Mouse (Mus musculus) heart, postnatal 25 days (tissue): ENCODE data around the gene Slc2a1. TPM values are rescaled to one million over a fixed set of nuclear protein-coding genes. Genes with fewer than 3 reads are reported as not detected.

ENCODE experiments used
- DNase-seq: peaks from one replicate; pipeline ENCODE4 v3.0.0; 2022; ENCODE audit warnings: low spot score
- intact Hi-C: fragments of 180-260 bp; cut with DNase I; formaldehyde crosslinking; loops from one replicate; pipeline ENCODE4 v1.15.1; 2025
- total RNA-seq, 2 experiments: library from RNA; stranded (reverse); gene quantifications; 2 replicates each; pipeline ENCODE4 v1.2.3; 2021

The Slc2a1 gene
- total RNA-seq, result 1 to 10 TPM; 7.3 to 8.0 TPM

DNA sequence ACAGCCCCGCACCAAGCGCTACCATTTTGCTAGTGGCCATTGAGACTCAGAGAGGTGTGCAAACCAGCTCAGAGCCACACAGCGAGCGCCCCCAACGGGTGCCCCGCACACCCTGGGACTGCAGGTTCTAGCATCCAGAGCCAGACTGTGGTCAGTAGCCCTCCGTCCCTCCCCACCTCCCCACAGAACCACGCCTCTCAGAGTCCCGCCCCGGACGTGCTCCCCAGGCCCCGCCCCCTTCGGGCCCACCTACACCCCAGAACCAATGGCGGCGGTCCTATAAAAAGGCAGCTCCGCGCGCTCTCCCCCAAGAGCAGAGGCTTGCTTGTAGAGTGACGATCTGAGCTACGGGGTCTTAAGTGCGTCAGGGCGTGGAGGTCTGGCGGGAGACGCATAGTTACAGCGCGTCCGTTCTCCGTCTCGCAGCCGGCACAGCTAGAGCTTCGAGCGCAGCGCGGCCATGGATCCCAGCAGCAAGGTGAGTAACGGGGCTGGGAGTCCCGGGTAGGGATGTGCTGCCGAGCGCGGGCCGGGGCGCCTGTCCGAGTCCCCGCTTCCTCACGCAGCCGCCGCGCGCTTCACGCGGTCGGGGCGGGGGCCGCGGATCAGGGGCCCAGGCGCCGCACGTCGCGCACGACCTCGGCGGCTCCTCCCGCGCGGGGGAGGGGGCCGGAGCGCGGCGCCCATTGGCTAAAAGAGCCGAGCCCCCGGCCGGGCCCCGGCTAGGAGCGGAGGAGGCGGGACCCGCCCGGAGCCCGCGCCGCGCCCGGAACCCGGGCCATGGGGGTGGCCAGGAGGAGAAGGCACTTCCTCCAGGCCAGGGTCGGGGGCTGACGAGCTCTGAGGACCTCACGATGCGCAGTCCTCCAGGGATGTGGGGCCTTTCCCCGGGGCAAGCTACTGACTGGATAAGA is at the start of gene Slc2a1:
Gene Slc2a1, plus strand, starts transcription at position 217 of the 914 bp plus-strand sequence.
- intact Hi-C loops, result no loop called here
- peak; percentile 77 for DNase-seq

DNA sequence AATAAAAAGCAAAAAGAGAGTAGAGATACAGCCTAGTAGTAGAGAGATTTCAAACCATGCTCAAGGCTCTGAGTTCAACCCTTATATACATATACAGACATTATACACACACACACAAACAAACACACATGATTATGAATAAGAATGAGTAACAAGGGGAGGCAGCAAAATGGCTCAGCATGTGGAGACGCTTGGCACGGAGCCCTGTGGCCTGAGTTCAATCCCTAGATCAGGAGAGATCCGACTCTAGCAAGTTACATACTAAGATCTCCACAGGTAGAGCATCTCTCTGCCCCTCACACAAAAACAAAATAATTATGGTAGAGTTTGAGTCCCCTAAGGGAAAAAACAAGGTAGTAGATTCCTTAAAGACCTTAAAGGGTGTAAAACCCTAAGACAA is 41.7 kb upstream of the Slc2a1 start:
- intact Hi-C loops, result no loop called here
- DNase-seq, result no peak

DNA sequence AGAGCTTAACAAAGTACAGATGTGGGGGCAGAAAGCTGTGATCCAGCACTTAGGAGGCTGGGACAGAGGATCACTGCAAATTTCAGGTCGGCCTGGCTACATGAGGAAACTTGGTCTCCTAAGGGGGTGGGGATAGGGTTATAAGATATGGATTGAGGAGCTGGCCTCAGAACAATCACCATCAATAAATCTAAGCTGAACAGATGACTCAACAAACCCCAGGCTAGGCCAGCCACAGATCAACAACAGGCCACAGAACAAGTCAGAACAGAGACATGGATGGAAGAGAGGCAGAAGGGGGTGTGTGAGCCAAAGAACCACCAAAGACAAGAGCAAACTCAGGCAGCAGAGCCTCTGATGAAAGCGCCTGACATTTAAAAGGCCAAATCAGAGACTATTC is 41.3 kb upstream of the Slc2a1 start:
- DNase-seq, result no peak
- intact Hi-C loops, result no loop called here

DNA sequence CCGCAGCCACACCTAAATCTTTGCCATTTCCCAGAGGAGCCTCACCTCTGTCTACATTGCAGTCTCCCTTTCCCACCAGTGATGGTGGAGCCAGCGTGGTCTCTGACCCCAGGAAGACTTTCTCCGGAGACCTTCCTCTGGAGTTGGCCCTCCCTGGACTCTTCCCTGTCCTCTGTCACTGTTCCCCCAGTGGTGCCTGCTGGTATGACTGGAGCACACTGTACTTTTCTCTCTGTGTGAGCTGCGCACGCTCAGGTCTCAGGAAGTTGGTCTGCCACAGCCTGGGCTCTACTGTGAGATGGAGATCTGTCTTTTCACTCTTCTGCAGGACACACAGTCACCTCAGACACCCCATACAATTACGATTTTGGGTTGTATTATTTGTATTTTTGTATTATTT is 39.6 kb upstream of the Slc2a1 start:
- DNase-seq, result no peak
- intact Hi-C loops, result no loop called here

DNA sequence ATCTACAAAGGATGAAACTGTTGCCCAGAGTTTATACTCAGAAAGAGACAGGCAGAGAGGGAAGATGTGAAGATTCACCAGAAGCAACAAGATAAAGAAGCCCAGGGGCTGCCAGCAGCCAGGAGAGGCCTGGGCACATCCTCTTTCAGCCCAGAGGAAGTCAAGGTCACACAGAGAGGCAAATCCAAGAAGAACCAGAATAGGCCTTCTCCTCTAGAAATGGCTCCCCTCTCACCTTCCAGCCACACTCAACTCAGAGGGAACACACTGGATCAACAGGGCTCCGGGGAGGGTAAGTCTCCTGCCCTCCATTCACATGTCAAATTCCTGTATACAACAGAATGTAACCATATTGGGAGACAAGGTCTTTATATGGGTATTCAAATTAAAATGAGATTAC is 38.3 kb upstream of the Slc2a1 start:
- no peak for DNase-seq
- intact Hi-C loops, result no loop called here

DNA sequence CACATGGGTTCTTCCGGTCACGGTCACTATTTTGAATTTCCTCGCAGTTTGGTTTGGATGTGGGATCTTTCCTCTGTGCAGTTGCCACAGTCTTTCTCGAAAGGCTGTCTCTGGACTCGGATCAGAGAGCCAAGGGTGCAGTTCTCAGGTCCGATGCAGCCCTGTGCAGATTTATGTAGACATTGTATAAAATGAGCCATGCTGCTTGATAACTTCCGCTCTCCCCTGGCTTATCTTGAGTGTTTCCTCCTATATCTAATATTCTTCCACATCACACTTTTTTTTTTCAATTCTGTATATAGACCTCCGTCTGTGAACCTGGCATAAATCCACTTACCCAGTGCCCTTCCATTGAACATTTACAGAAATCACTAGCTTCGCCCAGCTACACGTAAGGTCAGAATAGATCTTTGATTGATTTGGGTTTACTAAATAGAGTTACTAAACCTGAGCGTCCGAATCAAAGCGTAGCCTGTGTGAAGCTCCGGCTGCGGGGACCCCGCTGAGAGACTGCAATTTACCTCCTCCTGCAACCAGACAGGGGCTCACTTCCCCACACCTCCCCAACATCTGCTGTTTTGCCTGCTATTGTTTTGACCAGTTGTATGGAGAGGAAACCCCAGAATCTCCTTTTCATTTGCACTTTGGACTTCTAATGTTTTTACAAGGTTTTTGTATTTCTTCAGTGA is 37.4 kb upstream of the Slc2a1 start:
- DNase-seq, result no peak
- intact Hi-C loops, result no loop called here

DNA sequence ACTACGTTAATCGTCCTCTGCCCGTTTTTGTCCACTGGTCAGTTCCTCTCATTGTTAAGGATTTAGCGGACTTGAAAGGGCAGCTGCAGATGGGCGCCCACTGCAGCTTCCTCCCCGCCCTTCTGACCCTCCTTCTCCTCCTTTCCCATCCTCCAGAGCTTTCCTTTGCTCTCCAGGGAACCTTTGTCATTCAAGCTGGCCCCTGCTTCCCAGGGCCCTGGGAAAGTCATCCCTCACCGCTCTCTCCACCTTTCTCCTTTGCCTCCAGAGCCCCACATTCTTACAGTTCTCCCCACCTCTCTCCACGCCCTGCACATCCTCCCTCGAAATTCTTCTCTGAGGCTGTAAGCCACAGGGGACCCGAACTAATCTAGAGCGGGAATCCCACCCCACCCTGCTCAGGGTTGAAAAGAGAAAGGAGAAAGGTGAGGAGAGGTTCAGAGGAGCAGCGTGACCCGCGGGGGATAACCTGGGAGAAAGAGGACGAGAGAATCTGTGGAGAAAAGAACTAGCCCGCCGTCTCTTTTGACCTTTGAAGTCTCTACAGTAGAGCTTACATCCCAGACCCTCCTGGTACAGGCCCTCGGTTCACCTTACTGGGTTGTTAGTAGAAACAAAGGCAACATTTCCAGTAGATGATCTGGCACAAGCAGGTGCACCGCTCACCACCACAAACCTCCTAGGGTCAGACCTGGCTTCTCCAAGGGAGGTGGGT is 36.7 kb upstream of the Slc2a1 start:
- intact Hi-C loops, result no loop called here
- no peak for DNase-seq

DNA sequence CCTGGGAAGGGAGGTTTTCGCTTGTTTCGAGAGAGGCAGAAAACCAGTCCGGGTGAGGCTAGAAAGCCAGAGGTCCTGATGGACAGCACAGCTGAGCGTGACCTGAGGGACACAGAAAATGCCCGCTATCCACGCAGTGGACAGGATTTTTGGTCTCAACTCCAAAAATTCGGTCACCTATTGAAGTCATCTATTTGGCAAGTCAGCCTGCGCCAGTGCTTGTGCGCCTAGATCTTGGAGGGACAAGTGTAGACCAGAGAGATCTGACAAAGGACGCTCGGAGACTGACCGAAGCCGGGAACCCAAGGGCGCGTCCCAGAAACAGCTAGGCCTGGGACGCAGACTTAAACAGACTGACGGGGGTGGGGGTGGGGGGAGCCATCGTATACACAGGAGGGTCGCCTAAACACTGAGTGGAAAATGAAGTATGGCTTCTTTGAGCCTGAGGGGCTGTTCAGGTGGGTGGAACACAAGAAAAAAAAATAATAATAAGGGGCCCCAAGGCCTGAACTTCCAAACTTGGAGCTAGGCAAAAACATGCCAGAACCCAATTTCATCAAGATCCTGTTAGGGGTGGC is 36.1 kb upstream of the Slc2a1 start:
- DNase-seq, result no peak
- intact Hi-C loops, result no loop called here

DNA sequence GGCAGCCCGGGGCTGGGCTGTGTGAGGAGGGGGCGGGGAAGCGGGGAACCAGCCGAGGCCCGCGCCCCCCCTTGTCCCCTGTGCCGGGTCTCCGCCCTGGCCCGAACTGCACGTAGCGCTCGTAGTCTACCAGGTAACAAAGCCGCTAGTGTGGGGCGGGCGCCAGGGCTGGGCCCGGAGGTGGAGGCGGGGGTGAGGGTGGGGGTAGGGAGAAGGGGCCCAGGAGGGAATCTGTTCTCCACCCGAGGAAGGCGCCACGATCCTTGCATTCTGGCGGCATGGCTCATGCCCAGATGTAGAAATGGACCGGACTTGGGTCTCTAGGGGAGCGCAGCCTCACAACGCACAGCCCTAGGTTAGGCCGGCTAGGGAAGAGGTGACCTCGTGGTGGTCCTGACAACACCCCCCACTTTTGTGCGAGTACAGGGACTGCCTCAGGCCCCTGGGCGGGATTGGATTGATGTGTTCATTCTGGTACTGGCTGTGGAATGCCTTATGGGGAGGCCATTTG is 35.5 kb upstream of the Slc2a1 start:
- intact Hi-C loops, result no loop called here
- DNase-seq, result no peak

DNA sequence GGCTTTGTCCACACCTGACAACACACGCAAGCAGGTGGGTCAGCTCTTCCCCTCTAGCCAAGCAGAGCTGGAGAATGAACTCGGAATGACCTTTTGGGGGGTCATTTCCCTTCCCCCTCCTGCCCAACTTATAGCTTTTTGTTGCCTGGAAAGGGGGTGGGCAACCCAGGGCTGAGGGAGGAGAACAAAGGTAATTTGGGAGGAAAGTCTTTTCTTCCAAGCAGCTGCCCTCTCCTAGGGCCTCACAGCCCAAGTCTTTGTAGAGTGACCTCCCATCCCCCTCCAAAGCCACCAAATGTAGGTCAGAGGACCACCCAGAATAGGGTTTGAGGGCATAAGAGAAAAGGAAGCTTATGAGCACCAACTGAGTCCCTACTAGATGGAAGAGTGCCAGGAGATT is 34.9 kb upstream of the Slc2a1 start:
- DNase-seq, result no peak
- intact Hi-C loops, result no loop called here

DNA sequence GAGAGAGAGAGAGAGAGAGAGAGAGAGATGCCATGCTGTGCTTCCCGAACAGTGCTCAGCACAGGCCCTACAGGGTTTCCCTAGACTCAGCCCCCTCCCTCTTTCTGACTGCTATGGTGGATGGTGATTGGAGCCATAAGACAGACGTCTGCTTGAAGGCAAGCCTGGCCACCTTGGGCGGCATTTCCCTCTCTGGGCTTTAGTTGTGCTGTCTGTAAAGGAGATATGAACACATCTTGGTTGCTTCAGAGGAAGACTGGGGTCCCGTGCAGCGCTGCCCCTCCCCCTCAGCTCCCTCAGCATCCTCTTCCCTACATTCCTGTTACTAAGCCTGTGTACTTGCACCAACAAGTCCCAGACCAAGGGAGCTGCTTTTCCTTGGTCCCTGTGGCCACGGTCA is 33.9 kb upstream of the Slc2a1 start:
- DNase-seq, result no peak
- intact Hi-C loops, result no loop called here

DNA sequence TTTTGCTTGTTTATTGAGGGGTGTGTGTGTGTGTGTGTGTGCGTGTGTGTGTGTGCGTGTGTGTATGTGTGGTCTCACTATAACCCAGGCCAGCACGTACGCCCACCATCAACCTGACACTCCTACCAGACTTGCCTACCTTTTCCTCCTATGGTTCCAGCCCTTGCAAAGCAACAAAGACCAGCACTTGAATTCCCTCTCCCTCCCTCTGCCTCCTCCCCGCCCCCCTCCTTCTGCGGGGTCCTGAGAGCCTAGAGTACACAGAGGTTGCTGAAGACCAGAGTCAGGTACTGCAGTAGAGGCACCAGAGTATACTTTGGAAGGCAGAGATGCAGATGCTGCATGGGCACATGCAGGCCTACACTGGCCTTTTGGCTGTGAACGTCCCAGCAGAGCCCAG is 33.2 kb upstream of the Slc2a1 start:
- no peak for DNase-seq
- intact Hi-C loops, result no loop called here

DNA sequence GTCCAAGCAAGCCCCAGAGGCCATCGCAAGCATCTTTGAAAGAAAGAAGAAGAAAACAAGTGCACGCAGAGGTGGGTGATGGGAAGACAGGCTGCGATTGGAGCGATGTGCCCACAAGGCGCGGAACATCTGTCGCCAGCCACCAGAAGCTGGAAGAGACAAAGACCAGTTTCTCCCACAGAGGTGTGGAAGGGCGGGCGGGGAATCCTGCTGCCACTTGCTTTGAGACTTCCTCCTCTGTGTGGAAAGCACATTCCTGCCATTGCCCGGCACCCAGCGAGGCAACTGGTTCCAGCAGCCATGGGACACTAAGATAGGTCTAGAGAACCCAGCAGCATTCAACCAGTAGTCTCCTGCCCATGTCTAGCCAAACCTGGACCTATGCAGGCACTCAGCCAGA is 32.2 kb upstream of the Slc2a1 start:
- intact Hi-C loops, result no loop called here
- no peak for DNase-seq

DNA sequence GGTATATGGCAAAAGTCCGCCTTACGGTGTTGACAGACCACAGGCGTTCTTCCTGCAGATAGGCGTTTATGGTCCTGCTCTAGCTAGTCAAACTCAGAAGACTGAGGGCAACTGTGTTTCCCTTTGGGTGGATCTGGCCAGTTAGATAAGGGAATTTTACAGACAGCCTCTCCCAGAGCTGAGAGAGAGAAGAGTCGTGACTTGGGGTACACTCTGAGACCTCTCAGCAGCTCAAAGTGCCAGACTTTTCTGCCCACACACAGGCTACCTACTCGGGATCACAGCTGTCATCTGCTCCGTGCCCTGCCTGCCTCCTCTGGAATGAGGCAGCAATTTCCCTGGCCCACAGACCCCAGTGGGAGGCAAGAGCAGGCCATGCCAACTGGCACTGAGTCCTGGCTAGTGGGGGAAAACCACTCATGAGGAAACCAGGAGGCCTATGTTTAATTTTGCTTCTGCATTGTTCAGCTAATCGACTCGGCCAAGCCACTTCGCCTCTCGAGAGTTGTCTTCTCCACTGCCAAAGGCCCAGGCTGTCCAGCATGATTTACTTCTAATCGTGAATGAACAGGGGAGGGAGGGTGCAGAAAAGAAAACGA is 31.3 kb upstream of the Slc2a1 start:
- intact Hi-C loops, result no loop called here
- DNase-seq, result peak; percentile 26

DNA sequence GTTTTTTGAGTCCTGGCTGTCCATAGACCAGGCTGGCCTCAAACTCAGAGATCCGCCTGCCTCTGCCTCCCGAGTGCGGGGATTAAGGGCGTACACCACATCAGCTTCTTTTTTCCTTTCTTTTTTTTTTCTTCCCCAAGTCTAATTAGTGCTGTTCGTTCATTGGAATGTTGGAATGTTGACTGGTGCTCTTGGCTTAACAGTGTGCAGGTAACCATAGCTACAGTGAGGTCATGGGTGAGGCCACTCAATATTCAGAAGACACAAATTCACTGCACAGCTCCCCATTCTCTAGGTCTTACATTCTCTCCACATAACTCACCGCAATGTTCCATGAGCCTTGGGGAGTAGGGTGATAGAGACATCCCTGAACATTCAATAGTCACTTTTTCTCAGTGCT is 28.6 kb upstream of the Slc2a1 start:
- intact Hi-C loops, result no loop called here
- DNase-seq, result no peak

DNA sequence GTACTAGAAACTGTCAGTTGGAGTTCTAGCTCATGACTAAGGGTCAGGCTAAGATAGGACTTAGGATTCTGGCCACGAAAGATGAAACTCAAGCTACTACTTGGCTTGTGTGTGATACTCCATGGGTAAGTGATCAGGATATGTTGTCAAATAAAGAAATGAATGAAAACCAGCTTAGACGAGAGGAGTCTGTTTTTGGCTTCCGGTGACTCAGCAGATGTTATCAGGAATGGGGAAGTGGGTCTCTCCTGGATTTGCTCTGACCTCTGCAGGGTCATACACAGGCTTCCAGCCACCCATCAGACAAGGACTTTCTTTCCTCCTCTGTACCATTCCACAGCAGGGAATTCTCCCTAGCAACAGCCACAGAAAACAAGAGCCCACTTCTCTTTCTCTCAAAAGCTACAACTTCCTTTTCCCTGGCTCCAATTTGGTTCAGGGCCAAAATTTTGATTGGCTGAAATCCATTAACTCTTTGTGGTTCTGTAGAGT is 25.7 kb upstream of the Slc2a1 start:
- no peak for DNase-seq
- intact Hi-C loops, result no loop called here

DNA sequence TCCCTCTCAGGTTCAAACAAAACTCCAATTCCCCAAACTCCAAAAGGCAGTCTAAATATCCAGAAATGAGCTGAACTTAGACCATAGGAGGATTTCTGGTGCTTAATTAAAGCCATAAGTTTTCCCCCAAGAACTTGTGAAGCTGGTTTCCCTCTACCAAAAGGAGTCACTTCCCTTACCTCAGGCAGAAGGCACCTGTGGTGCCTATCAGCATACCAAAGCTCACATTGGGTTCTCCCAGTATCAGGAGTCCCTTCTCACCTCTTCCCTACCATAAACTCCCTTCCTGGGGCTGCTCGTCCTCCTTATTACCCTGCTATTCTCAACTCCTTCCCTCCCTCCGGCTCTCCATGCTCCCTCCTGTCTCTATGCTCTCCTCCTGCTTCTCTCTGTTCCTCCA is 20.1 kb upstream of the Slc2a1 start:
- intact Hi-C loops, result no loop called here
- DNase-seq, result no peak

DNA sequence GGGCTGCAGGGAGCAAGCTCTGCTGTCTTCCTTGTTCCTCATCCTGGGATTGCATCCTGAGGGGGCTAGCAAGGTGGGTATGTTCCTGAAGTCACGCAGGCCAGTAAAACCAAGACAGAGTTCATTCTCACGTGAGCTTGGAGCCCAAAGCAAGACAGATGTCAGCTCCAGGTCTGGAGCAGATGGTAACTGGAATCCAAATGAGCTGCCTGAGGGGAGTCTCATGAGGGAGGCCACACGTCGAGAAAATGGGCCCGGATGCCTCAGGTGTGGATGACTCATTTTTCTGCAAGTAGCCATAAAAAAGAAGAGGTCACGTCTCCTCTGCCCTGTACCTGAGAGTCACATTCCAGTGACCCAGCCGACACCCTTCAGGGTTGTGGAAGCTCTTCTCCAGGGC is 14.6 kb upstream of the Slc2a1 start:
- intact Hi-C loops, result no loop called here
- no peak for DNase-seq

DNA sequence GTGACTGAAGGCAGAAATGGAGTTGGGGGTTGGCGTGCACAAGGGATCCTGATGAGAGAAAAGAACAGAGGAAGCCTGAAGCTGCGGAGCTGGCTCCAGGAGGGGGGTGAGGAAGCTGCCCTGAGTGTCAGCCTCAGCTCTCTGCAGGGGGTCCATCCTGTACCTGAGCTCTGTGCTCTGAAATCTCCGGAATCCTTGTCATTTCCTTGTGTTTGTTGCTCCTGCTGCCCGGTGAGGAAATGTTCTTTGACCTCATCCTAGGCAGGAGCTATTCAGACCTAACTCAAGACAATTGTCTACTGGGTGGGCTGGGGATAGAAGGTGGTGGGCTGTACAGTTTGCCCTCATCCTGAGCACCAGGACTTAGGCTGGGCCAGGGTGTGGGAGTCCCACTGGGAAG is 13.5 kb upstream of the Slc2a1 start:
- intact Hi-C loops, result no loop called here
- no peak for DNase-seq

DNA sequence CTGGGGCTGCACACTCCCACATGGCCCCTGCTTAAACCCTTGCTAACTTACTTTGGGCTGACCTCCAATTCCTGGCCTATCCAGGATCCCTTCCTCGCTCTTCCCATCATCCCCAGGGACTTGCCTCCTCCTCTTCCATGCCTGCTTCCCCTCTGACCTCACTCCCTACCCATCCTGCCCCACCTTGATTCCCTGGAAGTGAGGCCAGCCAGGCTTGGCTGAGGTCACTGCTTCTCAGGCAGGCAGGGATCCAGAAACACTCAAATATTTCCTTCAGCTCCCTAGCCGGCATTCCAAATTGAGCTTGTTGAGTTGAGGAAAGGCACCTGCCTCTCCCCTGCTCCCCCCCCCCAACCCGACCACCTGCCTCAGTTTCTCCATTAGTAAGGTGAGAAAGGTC is 12.1 kb upstream of the Slc2a1 start:
- intact Hi-C loops, result no loop called here
- DNase-seq, result peak; percentile 18
